Mouse (Mus musculus): ENCODE results near the gene Socs2. TPM values are rescaled to one million over a fixed set of nuclear protein-coding genes. Genes with fewer than 3 reads are reported as not detected.

Gene Socs2
- total and polyA plus RNA-seq, 3 experiments = 16.5 to 24.9 TPM; not detected in 1

GRCm38 (mm10) chr10:95410709-95411108 is 6.3 kb downstream of the Socs2 start:
- Histone ChIP-seq H3K79me2 (ENCODE audit: control insufficient read depth, insufficient read depth, low read length, poor library complexity) (peaks cover 15% of the 10 kb centered on the region), H3K4me1 (ENCODE audit: control insufficient read depth in 1 of 2, insufficient read depth in 2 of 2, low read length in 2 of 2) (no peaks in the 10 kb centered on the region), H3K27ac (ENCODE audit: control insufficient read depth, low read depth, low read length) (no peak overlapping the region), H3K9ac (ENCODE audit: control insufficient read depth, low read depth, low read length, poor library complexity, severe bottlenecking) (no peak overlapping the region), H3K4me3 (ENCODE audit: control insufficient read depth in 1 of 2, insufficient read depth in 1 of 2, low read depth in 2 of 2, low read length in 2 of 2) (no peak overlapping the region), H3K9me3 (replicated peaks; ENCODE audit: insufficient read depth, low read length) (no peaks in the 10 kb centered on the region), H3K36me3 (ENCODE audit: control insufficient read depth in 1 of 2, insufficient read depth in 2 of 2, low read length in 2 of 2) (no peaks in the 10 kb centered on the region), H3K27me3 (ENCODE audit: control insufficient read depth in 1 of 2, insufficient read depth in 2 of 2, low read length in 2 of 2) (no peaks in the 10 kb centered on the region)
- TF ChIP-seq CHD1 (IDR thresholded peaks at IDR 0.05; ENCODE audit: low read depth, low read length) (no peak), ZC3H11A (IDR thresholded peaks at IDR 0.05; ENCODE audit: low read depth, low read length) (no peak), BHLHE40 (IDR thresholded peaks at IDR 0.05; ENCODE audit: borderline replicate concordance, low read depth, low read length) (no peak), TAL1 (IDR thresholded peaks at IDR 0.05; ENCODE audit: low read length) (no peak), CHD2 (IDR thresholded peaks at IDR 0.05; ENCODE audit: low read length) (no peak), HCFC1 (IDR thresholded peaks at IDR 0.05; ENCODE audit: low read depth, low read length) (no peak), MXI1 (IDR thresholded peaks at IDR 0.05; ENCODE audit: low read depth, low read length) (no peak), KAT2A (conservative IDR thresholded peaks at IDR 0.05; ENCODE audit: low read depth, low read length) (no peak), NELFE (IDR thresholded peaks at IDR 0.05; ENCODE audit: low read depth, low read length) (no peak), POLR2AphosphoS2 (IDR thresholded peaks at IDR 0.05; ENCODE audit: low read length) (no peak), E2F4 (IDR thresholded peaks at IDR 0.05; ENCODE audit: borderline replicate concordance, low read depth, low read length) (no peak), POLR2AphosphoS5 (IDR thresholded peaks at IDR 0.05; ENCODE audit: borderline replicate concordance, low read depth, low read length) (no peak), CTCF (IDR thresholded peaks at IDR 0.05 in 2 of 3, conservative IDR thresholded peaks at IDR 0.05 in 1 of 3; ENCODE audit: control insufficient read depth in 1 of 3, insufficient read depth in 1 of 3, low read depth in 2 of 3, low read length in 3 of 3, poor library complexity in 1 of 3, severe bottlenecking in 1 of 3) (no peak), SIN3A (IDR thresholded peaks at IDR 0.05; ENCODE audit: low read length) (no peak)
- no peak for DNase-seq (ENCODE audit: low read depth, low spot score)

GRCm38 (mm10) chr10:95410209-95410608 is 6.8 kb downstream of the Socs2 start:
- H3K36me3 ChIP-seq (ENCODE audit: control insufficient read depth in 1 of 2, insufficient read depth in 2 of 2, low read length in 2 of 2) = no peaks in the 10 kb centered on the region
- H3K27ac ChIP-seq (ENCODE audit: control insufficient read depth, low read depth, low read length) = no peak overlapping the region
- no peak for DNase-seq (ENCODE audit: low read depth, low spot score)
- H3K4me3 ChIP-seq (ENCODE audit: control insufficient read depth in 1 of 2, insufficient read depth in 1 of 2, low read depth in 2 of 2, low read length in 2 of 2) = no peak overlapping the region
- TF ChIP-seq POLR2A (IDR thresholded peaks at IDR 0.05; ENCODE audit: control insufficient read depth in 1 of 2, insufficient read depth in 1 of 2, low read depth in 1 of 2, low read length in 2 of 2, poor library complexity in 1 of 2) (no peak), ETS1 (IDR thresholded peaks at IDR 0.05; ENCODE audit: low read depth, low read length) (no peak), POLR2AphosphoS2 (IDR thresholded peaks at IDR 0.05; ENCODE audit: low read length) (no peak), TCF12 (IDR thresholded peaks at IDR 0.05; ENCODE audit: low read depth, low read length) (no peak), JUND (IDR thresholded peaks at IDR 0.05; ENCODE audit: low read depth, low read length) (no peak), USF1 (IDR thresholded peaks at IDR 0.05; ENCODE audit: low read depth, low read length) (no peak), ELF1 (IDR thresholded peaks at IDR 0.05; ENCODE audit: low read depth, low read length) (no peak), EP300 (IDR thresholded peaks at IDR 0.05; ENCODE audit: low read depth in 1 of 2, low read length in 2 of 2) (no peak), ZMIZ1 (IDR thresholded peaks at IDR 0.05; ENCODE audit: low read depth, low read length) (no peak), SIN3A (IDR thresholded peaks at IDR 0.05; ENCODE audit: low read length) (no peak), MYB (IDR thresholded peaks at IDR 0.05; ENCODE audit: low read depth, low read length) (no peak), RCOR1 (IDR thresholded peaks at IDR 0.05; ENCODE audit: low read depth, low read length) (no peak), GATA1 (IDR thresholded peaks at IDR 0.05; ENCODE audit: low read depth, low read length) (no peak), E2F4 (IDR thresholded peaks at IDR 0.05; ENCODE audit: borderline replicate concordance, low read depth, low read length) (no peak), RAD21 (IDR thresholded peaks at IDR 0.05; ENCODE audit: low read depth, low read length) (no peak), ZNF384 (IDR thresholded peaks at IDR 0.05; ENCODE audit: low read depth, low read length) (no peak), SMC3 (IDR thresholded peaks at IDR 0.05; ENCODE audit: low read depth, low read length) (no peak), UBTF (IDR thresholded peaks at IDR 0.05; ENCODE audit: borderline replicate concordance, insufficient read depth, low read depth, low read length) (no peak), KAT2A (conservative IDR thresholded peaks at IDR 0.05; ENCODE audit: low read depth, low read length) (no peak)
- H3K4me1 ChIP-seq (ENCODE audit: control insufficient read depth in 1 of 2, insufficient read depth in 2 of 2, low read length in 2 of 2) = no peaks in the 10 kb centered on the region
- peaks cover 13% of the 10 kb centered on the region for H3K79me2 ChIP-seq (ENCODE audit: control insufficient read depth, insufficient read depth, low read length, poor library complexity)
- H3K27me3 ChIP-seq (ENCODE audit: control insufficient read depth in 1 of 2, insufficient read depth in 2 of 2, low read length in 2 of 2) = no peaks in the 10 kb centered on the region
- no peaks in the 10 kb centered on the region for H3K9me3 ChIP-seq (replicated peaks; ENCODE audit: insufficient read depth, low read length)
- no peak overlapping the region for H3K9ac ChIP-seq (ENCODE audit: control insufficient read depth, low read depth, low read length, poor library complexity, severe bottlenecking)

Data from MEL (cell line).